Mouse (Mus musculus): ENCODE data around the gene Gm37240. TPM values are rescaled to one million over a fixed set of nuclear protein-coding genes. Genes with fewer than 3 reads are reported as not detected.
"Not testable (repeated sequence)": the region's sequence is repeated elsewhere in the genome, so short reads cannot be mapped to it uniquely, and the experiment has no call there.

The Gm37240 gene
- polyA plus RNA-seq, 1 experiment from 2014 or later: 15.1 TPM

DNA sequence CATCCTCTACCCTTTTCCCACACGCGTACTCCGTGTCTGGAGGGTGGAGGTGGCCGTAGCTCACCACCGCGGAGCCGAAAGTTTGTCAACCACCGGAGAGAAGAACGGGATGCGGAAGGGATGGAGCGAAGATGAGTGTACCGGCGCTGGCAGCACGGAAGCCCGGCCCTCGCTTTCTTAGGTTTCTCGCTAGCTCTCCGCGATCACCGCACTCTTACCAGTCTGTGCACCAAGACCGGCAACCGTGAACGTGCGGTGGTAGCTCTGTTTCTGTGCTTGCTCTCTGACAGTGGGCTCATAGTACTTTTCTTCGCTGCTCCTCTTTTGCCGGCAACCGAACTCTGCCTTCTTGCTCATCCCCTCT lies 1304.4 kb downstream of the Gm37240 start:
- H3K4me2 ChIP-seq (replicated peaks; ENCODE audit: low read depth, low read length): peak overlapping the region; percentile 69
- H3K27ac ChIP-seq (ENCODE audit: low read depth, low read length): peak overlapping the region; percentile 96; the same call in 1 of the 2 replicates
- H3K4me3 ChIP-seq (ENCODE audit: low read length): peak overlapping the region; percentile 82
- H3K9ac ChIP-seq (ENCODE audit: low read depth, low read length): peak overlapping the region; percentile 74
- no peaks in the 10 kb centered on the region for H3K36me3 ChIP-seq (ENCODE audit: control insufficient read depth, insufficient read depth, low read length)
- no peaks in the 10 kb centered on the region for H3K9me3 ChIP-seq (ENCODE audit: control insufficient read depth, low read length)
- ATAC-seq (ENCODE audit: low FRiP score, low TSS enrichment): peak; percentile 17
- H3K27me3 ChIP-seq (ENCODE audit: control insufficient read depth, insufficient read depth, low read length): no peaks in the 10 kb centered on the region
- peaks cover 15% of the 10 kb centered on the region; the same call in 1 of the 2 replicates for H3K4me1 ChIP-seq (ENCODE audit: control insufficient read depth, insufficient read depth, low read length)
- WGBS: 0% methylated on average over 27 of the region's 27 CpGs

DNA sequence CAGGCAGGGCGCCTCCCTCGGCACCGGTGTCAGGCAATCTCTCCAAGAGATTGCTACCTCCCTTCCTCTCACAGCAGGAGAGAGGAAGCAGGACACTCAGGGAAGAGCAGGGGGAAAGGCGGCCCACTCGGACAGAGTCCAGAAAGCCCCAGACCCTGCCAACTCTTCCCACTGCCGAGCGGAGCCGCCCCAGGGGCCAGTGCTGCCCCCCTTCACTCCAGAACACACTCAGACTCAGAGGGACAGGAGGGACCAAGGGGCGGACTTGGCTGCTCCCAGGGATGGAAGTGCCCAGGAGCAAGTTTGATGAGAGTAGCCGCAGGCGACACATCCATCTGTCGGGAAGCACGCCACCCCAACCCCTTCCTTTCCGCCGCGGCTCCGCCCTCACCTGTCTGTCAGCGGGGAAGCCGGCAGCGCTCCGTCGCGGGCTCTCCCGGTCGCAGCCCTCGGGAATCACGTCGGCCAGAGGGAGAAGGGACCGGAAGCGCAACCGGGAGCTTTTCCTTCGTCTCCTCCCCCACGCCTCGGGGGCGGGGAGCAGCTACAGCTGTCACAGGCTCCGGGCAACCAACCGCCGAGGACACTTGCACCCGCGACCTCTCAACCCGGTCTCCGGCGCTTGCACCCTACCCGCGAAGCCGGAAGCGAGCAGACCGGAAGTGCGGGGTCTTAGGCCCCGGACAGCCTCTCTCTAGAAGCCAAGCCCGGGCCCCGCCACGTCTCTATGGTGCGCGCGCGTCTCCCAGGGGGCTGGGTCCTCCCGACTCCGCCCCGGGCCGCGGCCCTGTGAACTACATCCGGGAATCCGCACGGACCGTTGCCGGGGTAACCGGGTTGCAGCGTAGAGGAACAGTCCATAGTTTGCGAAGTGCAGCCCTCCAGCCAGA lies 1305.0 kb downstream of the Gm37240 start, which contains the start of gene Arfip1:
Gene Arfip1 (minus strand): TSS at position 603 of the 890 bp plus-strand sequence.
- under 1% methylated on average over 70 of the region's 70 CpGs for WGBS
- no peaks in the 10 kb centered on the region for H3K36me3 ChIP-seq (ENCODE audit: control insufficient read depth, insufficient read depth, low read length)
- H3K9ac ChIP-seq (ENCODE audit: low read depth, low read length): peak within 1 kb of the TSS; percentile 74
- no peaks in the 10 kb centered on the region for H3K27me3 ChIP-seq (ENCODE audit: control insufficient read depth, insufficient read depth, low read length)
- H3K4me1 ChIP-seq (ENCODE audit: control insufficient read depth, insufficient read depth, low read length): peaks cover 15% of the 10 kb centered on the region; the same call in 1 of the 2 replicates
- no peaks in the 10 kb centered on the region for H3K9me3 ChIP-seq (ENCODE audit: control insufficient read depth, low read length)
- peak within 1 kb of the TSS; percentile 96 for H3K27ac ChIP-seq (ENCODE audit: low read depth, low read length)
- H3K4me2 ChIP-seq (replicated peaks; ENCODE audit: low read depth, low read length): peak within 1 kb of the TSS; percentile 69
- peak within 1 kb of the TSS; percentile 82 for H3K4me3 ChIP-seq (ENCODE audit: low read length)
- ATAC-seq (ENCODE audit: low FRiP score, low TSS enrichment): peak; percentile 100

DNA sequence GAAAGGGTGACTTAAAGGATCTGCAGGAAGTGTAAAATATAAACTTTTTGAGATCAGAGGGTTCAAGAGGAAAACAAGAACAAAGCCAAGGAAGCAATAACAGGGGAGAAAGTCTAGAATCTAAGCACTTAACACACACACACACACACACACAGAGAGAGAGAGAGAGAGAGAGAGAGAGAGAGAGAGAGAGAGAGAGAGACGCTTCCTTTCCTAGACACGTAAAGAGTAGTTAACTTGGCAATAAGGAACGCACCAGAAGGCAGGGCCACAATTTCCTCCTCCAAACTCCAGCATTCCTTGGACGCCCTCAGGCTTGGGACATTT lies 1305.7 kb downstream of the Gm37240 start:
- WGBS: 0% methylated on average over 4 of the region's 4 CpGs
- no peak for ATAC-seq (ENCODE audit: low FRiP score, low TSS enrichment)
- Histone ChIP-seq H3K4me3 (ENCODE audit: low read length) (peak overlapping the region; percentile 82), H3K9me3 (ENCODE audit: control insufficient read depth, low read length) (no peaks in the 10 kb centered on the region), H3K9ac (ENCODE audit: low read depth, low read length) (peak overlapping the region; percentile 74), H3K4me2 (replicated peaks; ENCODE audit: low read depth, low read length) (peak overlapping the region; percentile 69), H3K27me3 (ENCODE audit: control insufficient read depth, insufficient read depth, low read length) (no peaks in the 10 kb centered on the region), H3K36me3 (ENCODE audit: control insufficient read depth, insufficient read depth, low read length) (no peaks in the 10 kb centered on the region), H3K27ac (ENCODE audit: low read depth, low read length) (peak overlapping the region; percentile 96), H3K4me1 (ENCODE audit: control insufficient read depth, insufficient read depth, low read length) (peaks cover 15% of the 10 kb centered on the region; the same call in 1 of the 2 replicates)

DNA sequence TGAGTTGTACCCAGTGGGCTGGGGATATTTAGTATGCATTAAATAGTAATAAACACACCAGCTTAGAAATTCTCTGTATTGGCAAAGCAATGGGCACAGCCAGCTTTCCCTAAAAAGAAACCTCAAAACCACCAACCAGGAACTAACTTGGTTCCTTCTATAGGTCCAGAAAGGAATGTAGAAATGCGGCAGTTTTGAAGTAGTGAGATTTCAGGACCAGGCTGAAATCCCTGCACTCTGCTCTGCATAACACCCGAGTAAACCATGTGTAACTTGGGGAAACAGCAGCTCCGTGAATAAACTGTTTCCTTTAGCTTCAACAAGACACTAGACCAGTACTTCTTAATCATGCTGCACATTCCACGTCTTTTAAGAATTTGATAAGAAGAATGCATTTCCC lies 1306.6 kb downstream of the Gm37240 start:
- no peak overlapping the region for H3K27ac ChIP-seq (ENCODE audit: low read depth, low read length)

DNA sequence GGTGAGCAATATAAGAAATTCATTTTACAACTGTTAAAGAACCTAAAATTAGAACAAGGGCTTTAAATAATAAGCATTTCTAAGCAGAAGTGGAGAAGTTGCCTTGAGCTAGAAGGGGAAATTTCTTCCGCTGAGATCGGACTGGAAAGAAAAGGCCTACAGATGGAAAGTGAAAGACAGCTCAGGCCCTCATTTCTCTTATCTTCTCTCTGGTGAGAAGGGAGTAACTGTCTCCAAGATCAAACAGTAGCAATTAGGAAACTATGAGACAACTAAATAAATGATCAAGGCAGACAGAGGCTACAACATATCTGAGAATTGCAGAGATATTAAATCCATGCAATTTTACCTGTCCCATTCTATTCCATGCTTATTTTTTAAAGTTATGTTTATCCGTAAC lies 1316.8 kb downstream of the Gm37240 start:
- H3K4me3 ChIP-seq (ENCODE audit: low read length): no peak overlapping the region
- H3K9me3 ChIP-seq (ENCODE audit: control insufficient read depth, low read length): no peaks in the 10 kb centered on the region
- no peak overlapping the region for H3K9ac ChIP-seq (ENCODE audit: low read depth, low read length)
- ATAC-seq (ENCODE audit: low FRiP score, low TSS enrichment): no peak
- no peaks in the 10 kb centered on the region for H3K4me1 ChIP-seq (ENCODE audit: control insufficient read depth, insufficient read depth, low read length)
- 84% methylated on average over 3 of the region's 3 CpGs for WGBS
- no peak overlapping the region for H3K4me2 ChIP-seq (replicated peaks; ENCODE audit: low read depth, low read length)
- no peaks in the 10 kb centered on the region for H3K36me3 ChIP-seq (ENCODE audit: control insufficient read depth, insufficient read depth, low read length)
- H3K27me3 ChIP-seq (ENCODE audit: control insufficient read depth, insufficient read depth, low read length): no peaks in the 10 kb centered on the region
- no peak overlapping the region for H3K27ac ChIP-seq (ENCODE audit: low read depth, low read length)

More for the DNA sequence above, 1306.6 kb downstream of the Gm37240 start:
- H3K4me3 ChIP-seq (ENCODE audit: low read length): peak overlapping the region; percentile 82; the same call in 1 of the 2 replicates
- 44% methylated on average over 4 of the region's 4 CpGs for WGBS
- no peak for ATAC-seq (ENCODE audit: low FRiP score, low TSS enrichment)
- no peaks in the 10 kb centered on the region for H3K9me3 ChIP-seq (ENCODE audit: control insufficient read depth, low read length)
- H3K27me3 ChIP-seq (ENCODE audit: control insufficient read depth, insufficient read depth, low read length): no peaks in the 10 kb centered on the region
- H3K36me3 ChIP-seq (ENCODE audit: control insufficient read depth, insufficient read depth, low read length): no peaks in the 10 kb centered on the region
- peaks cover 15% of the 10 kb centered on the region; the same call in 1 of the 2 replicates for H3K4me1 ChIP-seq (ENCODE audit: control insufficient read depth, insufficient read depth, low read length)
- 0 out of 2 replicates have a peak overlapping the region, but pooled peaks have one; percentile 28 for H3K9ac ChIP-seq (ENCODE audit: low read depth, low read length)
- peak overlapping the region; percentile 69 for H3K4me2 ChIP-seq (replicated peaks; ENCODE audit: low read depth, low read length)

DNA sequence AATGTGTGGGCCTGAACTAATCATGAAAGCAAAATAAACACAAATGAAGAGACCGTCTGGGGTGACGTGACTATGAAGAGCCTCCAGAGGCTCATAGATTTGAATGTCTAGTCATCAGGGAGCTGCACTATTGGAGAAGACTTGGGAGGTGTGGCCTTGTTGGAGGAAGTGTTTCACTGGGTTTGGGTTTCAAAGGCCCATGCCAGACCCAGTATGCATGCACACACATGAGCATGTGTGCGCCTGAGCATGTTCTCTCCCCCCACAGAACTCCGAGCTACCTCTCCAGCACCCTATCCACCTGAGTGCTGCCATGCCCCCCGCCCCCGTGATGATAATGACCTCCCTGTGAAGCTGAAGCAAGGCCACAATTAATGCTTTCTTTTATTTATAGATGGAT lies 1317.7 kb downstream of the Gm37240 start:
- Histone ChIP-seq H3K36me3 (ENCODE audit: control insufficient read depth, insufficient read depth, low read length) (no peaks in the 10 kb centered on the region), H3K4me1 (ENCODE audit: control insufficient read depth, insufficient read depth, low read length) (no peaks in the 10 kb centered on the region), H3K9ac (ENCODE audit: low read depth, low read length) (no peak overlapping the region), H3K9me3 (ENCODE audit: control insufficient read depth, low read length) (no peaks in the 10 kb centered on the region), H3K27ac (ENCODE audit: low read depth, low read length) (no peak overlapping the region), H3K27me3 (ENCODE audit: control insufficient read depth, insufficient read depth, low read length) (no peaks in the 10 kb centered on the region), H3K4me2 (replicated peaks; ENCODE audit: low read depth, low read length) (no peak overlapping the region), H3K4me3 (ENCODE audit: low read length) (no peak overlapping the region)
- WGBS: 68% methylated on average over 6 of the region's 6 CpGs
- no peak for ATAC-seq (ENCODE audit: low FRiP score, low TSS enrichment)

DNA sequence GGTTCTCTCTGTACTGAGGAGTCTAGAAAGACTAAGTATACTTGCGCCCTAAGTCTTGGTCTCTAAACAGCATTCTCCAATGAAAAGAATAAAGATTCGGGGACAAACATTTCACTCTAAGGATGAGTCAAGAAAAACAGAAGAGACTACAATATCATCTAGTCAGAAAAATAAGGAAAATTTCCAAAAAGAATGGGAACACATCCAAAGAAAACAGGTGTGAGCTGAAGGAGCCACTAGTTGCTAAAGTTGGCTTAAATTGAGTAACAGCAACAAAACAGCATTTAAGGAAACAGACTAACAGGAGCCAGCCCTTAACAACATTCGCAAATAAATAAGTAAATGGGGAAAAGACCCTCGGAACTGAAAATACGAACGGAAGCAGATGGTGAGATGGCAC lies 1318.8 kb downstream of the Gm37240 start:
- Histone ChIP-seq H3K4me3 (ENCODE audit: low read length) (no peak overlapping the region), H3K9me3 (ENCODE audit: control insufficient read depth, low read length) (no peaks in the 10 kb centered on the region), H3K4me1 (ENCODE audit: control insufficient read depth, insufficient read depth, low read length) (no peaks in the 10 kb centered on the region), H3K9ac (ENCODE audit: low read depth, low read length) (no peak overlapping the region), H3K27ac (ENCODE audit: low read depth, low read length) (no peak overlapping the region), H3K36me3 (ENCODE audit: control insufficient read depth, insufficient read depth, low read length) (no peaks in the 10 kb centered on the region), H3K4me2 (replicated peaks; ENCODE audit: low read depth, low read length) (no peak overlapping the region), H3K27me3 (ENCODE audit: control insufficient read depth, insufficient read depth, low read length) (no peaks in the 10 kb centered on the region)
- WGBS: 94% methylated on average over 6 of the region's 6 CpGs
- no peak for ATAC-seq (ENCODE audit: low FRiP score, low TSS enrichment)

DNA sequence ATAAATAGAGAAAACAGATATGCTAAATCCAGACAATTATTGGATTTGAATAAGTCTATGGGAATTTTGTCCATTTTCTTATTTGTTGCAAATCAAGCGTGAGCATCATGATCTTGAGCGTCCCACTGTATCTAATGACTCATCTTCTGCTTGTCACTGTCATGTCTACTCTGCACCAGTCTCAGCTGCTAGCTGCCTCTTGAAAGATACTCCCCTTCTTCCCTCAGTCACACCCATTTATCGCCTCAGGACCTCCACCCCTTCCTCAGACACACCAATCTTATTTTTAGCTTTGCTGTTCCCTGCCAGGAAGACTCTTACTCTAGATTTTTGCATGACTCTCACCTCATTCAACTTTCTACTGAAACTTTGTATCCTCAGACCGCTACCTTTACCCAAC lies 1323.9 kb downstream of the Gm37240 start:
- Histone ChIP-seq H3K36me3 (ENCODE audit: control insufficient read depth, insufficient read depth, low read length) (no peaks in the 10 kb centered on the region), H3K9me3 (ENCODE audit: control insufficient read depth, low read length) (no peaks in the 10 kb centered on the region), H3K27ac (ENCODE audit: low read depth, low read length) (no peak overlapping the region), H3K9ac (ENCODE audit: low read depth, low read length) (no peak overlapping the region), H3K4me2 (replicated peaks; ENCODE audit: low read depth, low read length) (no peak overlapping the region), H3K27me3 (ENCODE audit: control insufficient read depth, insufficient read depth, low read length) (no peaks in the 10 kb centered on the region), H3K4me3 (ENCODE audit: low read length) (no peak overlapping the region), H3K4me1 (ENCODE audit: control insufficient read depth, insufficient read depth, low read length) (no peaks in the 10 kb centered on the region)
- WGBS: 94% methylated on average over 4 of the region's 4 CpGs
- ATAC-seq (ENCODE audit: low FRiP score, low TSS enrichment): no peak

DNA sequence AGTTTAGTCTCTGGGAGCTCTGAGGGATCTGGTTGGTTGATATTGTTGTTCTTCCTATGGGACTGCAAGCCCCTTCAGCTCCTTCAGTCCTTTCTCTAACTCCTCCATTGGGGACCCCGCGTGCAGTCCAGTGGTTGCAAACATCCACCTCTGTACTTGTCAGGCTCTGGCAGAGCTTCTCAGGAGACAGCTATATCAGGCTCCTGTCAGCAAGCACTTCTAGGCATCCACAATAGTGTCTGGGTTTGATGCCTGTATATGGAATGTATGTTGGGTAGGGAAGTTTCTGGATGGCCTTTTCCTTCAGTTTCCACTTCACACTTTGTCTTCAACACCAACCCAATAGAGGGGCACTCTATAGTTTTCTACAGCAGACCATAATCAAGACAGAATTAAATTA lies 1324.4 kb downstream of the Gm37240 start:
- not testable (repeated sequence) for H3K9me3 ChIP-seq (ENCODE audit: control insufficient read depth, low read length); H3K4me3 ChIP-seq (ENCODE audit: low read length)
- 97% methylated on average over 2 of the region's 2 CpGs for WGBS

More for the DNA sequence above, 1324.4 kb downstream of the Gm37240 start:
- ATAC-seq (ENCODE audit: low FRiP score, low TSS enrichment); H3K4me2 ChIP-seq (replicated peaks; ENCODE audit: low read depth, low read length); H3K4me1 ChIP-seq (ENCODE audit: control insufficient read depth, insufficient read depth, low read length); H3K27me3 ChIP-seq (ENCODE audit: control insufficient read depth, insufficient read depth, low read length); H3K27ac ChIP-seq (ENCODE audit: low read depth, low read length); H3K9ac ChIP-seq (ENCODE audit: low read depth, low read length); H3K36me3 ChIP-seq (ENCODE audit: control insufficient read depth, insufficient read depth, low read length): not testable (repeated sequence)
